Mouse (Mus musculus): ENCODE results near the gene Ptges2.

Ptges2 gene

GRCm38 (mm10) chr2:32375317-32375940, 20.3 kb upstream of the Ptges2 start:
- DNase-seq (ENCODE audit: low read depth, low spot score) = no peak

DNA sequence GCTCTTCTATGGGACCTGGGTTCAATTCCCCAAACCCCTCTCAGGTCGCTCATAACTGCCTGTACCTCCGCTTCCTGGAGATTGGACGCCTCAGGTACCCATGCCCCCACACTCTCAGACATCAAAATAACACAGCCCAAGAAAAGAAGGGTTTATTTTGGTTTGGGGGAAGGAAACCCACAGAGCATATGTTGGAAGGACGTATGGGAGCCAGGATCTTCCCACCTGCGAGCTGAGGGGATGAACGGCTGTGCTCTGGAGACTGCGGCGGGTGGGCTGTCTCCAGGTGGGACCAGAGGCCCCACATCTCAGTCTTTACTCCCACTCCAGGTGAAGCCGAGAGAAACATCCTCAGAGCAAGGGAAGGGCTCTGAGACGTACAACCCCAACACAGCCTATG, 18.7 kb upstream of the Ptges2 start:
- DNase-seq (ENCODE audit: low read depth, low spot score) = no peak

- DNase-seq (ENCODE audit: low read depth, low spot score) = no peak
These were observed 15.6 kb upstream of the Ptges2 start for GRCm38 (mm10) chr2:32380001-32380500.

DNA sequence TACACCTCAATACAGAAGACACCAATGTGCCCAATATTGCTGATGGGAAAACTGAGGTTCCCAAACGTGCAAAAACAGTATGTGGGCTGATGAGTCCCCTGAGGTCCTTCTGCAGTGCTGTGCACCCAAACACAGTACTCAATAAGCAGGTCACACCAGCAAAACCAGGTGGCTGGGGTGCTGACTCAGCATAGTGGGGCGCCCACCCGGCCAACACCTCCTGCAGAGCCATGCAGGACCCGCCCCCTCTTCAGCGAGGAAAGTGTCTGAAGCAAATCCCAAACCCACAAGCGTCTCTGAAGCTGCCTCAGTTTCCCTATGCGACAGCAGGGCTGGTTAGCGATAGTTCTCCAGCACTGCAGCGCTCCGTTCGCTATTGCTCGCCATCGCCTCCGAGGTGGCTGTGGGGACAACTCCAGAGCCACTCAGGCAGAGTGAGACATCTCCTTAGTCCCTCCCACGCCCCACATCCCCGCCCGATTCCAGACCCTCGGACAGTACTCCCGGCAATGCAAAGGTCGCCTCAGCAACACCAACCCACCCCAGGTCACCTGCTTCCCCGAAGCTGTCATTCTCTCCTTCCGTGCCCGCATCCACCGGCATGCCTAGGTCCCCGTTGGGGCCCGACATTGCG, 14.4 kb upstream of the Ptges2 start:
- DNase-seq (ENCODE audit: low read depth, low spot score) = peak; percentile 45

DNA sequence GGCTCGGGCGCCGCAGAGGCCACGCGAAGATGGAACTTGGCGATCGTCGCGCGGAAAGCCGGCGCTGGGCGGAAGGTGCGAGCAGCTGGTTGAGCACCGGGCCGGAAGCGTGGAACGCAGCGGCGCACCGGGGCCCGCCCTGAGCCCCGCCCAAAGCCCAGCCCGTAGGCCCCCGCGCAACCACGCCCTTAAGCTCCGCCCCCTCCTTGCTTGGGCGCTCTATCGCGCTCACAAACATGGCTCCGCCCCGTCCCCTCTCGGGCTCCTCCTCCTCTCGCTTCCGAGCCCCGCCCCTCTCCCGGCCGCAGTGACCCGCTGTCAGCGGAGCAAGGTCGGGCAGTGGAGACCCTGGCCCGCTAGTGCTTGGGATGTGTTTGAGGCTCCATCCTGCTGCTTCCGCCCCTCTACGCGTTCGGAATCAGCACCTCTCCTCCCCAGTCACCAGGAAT, 13.9 kb upstream of the Ptges2 start, which contains the start of gene 1110008P14Rik:
Gene 1110008P14Rik (minus strand): TSS at position 164 of the 449 bp plus-strand sequence.
- peak; percentile 93 for DNase-seq (ENCODE audit: low read depth, low spot score)

- DNase-seq (ENCODE audit: low read depth, low spot score) = no peak
These were observed 13.0 kb upstream of the Ptges2 start for GRCm38 (mm10) chr2:32382689-32383088.

- DNase-seq (ENCODE audit: low read depth, low spot score) = no peak
These were observed 7.8 kb upstream of the Ptges2 start, which contains the start of gene Lcn2 for GRCm38 (mm10) chr2:32387706-32388490. Lcn2 (minus strand) TSS chr2:32388252.

DNA sequence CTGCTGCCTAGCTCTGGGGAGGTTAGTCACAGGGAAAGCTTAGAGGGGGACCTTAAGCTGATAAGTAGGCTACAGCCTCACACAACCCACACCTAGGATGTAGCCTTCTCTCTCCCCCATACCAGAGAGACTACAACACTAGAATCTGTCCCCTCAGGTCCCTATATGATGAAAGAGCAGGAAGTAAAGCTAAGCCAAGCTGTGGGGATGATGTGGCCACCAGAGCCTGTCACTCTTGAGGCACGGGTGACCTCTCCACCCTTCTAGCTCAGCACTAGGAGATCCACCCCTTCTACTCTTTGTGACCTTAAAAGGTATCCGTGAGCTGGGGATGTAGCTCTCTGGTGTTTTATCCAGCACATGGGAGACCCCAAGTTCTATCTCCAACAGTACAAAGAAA, 6.5 kb upstream of the Ptges2 start:
- no peak for DNase-seq (ENCODE audit: low read depth, low spot score)

DNA sequence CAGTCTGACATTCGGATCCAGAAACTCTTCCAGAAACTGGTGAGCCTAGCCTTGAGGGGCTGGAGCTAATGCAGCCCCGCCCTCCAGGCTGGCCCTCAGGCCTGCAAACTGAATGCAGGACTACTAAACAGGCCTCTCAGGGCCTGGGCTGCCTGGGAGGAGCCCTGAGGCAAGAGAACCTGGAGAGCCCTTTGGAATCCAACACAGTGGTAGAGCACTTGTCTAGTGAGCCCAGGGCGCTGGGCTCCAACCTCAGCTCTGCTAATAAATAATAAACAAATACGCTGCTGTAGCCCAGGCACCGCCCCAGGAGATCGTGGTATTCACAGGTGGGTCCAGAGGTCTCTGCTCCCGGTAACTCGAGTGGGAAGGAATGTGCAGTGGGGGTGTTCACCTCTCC, 4.8 kb upstream of the Ptges2 start:
- peak; percentile 48 for DNase-seq (ENCODE audit: low read depth, low spot score)

DNA sequence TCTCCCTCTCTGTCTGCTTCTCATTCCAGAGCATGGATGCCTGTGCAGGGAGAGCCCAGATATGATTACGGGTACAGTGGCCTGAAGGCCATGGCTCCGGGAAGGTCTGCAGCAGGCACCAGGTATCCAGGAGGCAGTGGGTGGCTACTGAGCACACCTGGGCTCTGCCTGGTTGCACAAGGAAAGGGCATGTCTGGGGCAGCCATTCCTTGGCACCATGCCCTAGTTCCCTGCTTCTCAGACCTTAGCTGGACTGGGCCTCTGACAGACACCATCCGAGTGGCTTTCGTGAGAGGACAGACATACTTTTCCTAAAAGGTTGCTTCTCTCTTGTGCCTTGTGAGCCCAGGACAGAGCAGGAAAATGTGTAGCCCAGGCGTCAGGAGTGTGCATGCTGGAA, 3.6 kb upstream of the Ptges2 start:
- DNase-seq (ENCODE audit: low read depth, low spot score) = no peak

- peak; percentile 60 for DNase-seq (ENCODE audit: low read depth, low spot score)
These were observed 723 bp upstream of the Ptges2 start for GRCm38 (mm10) chr2:32394973-32395372.

GRCm38 (mm10) chr2:32395946-32396621, 388 bp downstream of the Ptges2 start:
- DNase-seq (ENCODE audit: low read depth, low spot score) = peak; percentile 96

GRCm38 (mm10) chr2:32396695-32397094, 999 bp downstream of the Ptges2 start:
- no peak for DNase-seq (ENCODE audit: low read depth, low spot score)

DNA sequence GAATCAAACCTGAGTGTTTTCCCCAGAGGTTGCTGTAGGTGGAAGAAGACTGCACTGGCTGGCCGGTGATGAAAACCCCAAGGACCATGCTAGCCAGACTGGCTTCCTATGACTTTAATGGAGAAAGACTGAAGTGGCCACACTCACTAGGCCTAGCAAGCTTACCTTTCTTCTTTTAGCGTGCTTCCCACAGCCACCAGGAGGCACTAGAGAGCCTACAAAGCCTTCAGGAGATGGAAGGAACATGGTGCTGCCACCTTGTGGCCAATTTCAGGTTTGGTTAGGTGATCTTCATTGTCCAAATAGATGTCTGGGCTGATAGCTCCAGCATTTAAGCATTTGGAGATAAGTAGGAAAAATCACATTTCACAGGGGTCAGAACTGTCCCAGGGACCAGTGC, 9.0 kb downstream of the Ptges2 start:
- DNase-seq (ENCODE audit: low read depth, low spot score) = peak; percentile 97

DNA sequence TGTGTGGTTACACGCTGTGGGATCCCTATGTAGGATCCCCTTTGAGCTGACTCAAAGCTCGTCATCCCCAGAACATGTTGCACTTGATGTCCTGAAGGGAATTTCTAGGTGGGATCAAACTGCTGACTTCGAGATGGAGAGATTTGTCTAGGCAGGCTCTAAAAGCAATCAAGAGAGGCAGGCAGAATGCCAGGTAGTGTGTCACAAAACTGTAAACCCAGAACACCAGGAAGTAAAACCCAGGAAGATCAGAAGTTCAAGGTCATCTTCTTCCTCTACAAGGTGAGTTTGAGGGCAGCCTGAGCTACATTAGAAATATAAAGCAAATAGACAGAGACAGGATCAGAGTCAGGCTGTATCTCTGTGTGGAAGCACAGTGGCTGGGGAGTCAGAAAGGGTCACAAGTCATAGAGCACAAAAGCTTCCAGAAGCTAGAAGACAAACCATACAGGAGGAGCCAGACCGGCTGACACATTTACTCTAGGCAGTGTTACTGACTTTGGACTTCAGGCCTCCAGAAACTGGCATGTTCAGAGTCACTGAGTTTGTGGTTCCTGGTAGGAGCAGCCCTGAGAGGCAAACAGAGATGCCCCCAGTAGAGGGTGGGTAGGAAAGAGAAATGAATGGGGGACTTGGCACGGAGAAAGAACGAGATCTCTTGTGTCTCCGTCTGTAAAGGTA, 11.6 kb downstream of the Ptges2 start:
- DNase-seq (ENCODE audit: low read depth, low spot score) = no peak

- no peak for DNase-seq (ENCODE audit: low read depth, low spot score)
These were observed 13.0 kb downstream of the Ptges2 start for GRCm38 (mm10) chr2:32408429-32409424.

DNA sequence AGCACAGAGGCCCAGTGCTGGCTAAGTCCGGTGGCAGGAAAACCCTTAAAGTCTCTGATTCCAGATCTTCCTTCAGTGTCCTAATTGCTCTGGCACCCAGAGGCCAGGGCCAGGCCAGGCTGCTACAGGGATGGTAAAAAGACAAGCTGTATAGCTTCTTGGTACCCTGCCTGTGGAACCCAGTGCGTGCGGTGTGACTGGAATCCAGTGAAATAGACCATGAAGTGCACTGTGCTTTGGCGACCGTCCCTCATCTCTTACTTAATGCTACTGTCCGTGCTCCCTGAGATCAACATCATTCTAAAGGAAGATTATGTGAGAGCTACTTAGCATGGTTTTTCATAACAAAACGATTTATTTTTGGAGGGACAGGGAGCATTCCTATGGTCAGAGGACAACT, 15.7 kb downstream of the Ptges2 start:
- no peak for DNase-seq (ENCODE audit: low read depth, low spot score)

- no peak for DNase-seq (ENCODE audit: low read depth, low spot score)
These were observed 17.2 kb downstream of the Ptges2 start for GRCm38 (mm10) chr2:32412742-32413531.

DNA sequence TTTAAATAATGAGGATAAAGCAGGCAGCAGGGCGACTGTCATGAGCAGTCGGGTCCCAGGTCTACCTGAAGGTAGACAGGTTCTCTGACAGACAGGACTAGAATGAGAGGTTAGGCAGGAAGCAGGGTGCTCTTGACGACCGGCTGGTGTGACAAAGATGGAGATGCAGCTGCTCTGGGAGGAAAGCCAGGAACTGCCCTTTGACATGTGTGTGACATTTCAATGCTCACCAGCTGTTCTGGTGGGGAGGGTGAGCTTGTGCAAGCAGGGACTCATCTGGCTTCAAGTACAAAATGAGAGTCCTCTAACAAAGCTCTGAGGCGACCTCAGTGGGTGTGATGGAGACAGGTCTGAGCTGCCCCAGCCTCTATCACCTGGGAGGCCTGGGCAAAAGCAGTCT, 18.2 kb downstream of the Ptges2 start:
- DNase-seq (ENCODE audit: low read depth, low spot score) = no peak

Data from ES-CJ7 (cell line).